Mouse (Mus musculus): ENCODE results near the gene Gcnt7.

Gene Gcnt7

GRCm38 (mm10) chr2:172401116-172401825 lies 57.1 kb downstream of the Gcnt7 start:
- DNase-seq, result no peak

Data from right cerebral cortex, postnatal 14 days (tissue).